Mouse (Mus musculus) forebrain, embryonic 10.5 days (tissue): ENCODE data around the gene Crtac1. TPM values are rescaled to one million over a fixed set of nuclear protein-coding genes. Genes with fewer than 3 reads are reported as not detected.

Source experiments
- DNase-seq: peaks from one replicate; pipeline ENCODE4 v3.0.0-alpha.2; 2017; ENCODE audit warnings: low spot score; ENCODE audit errors: extremely low spot score
- H3K27ac ChIP-seq: fragments of 300-500 bp; sonication (generic); 2 replicates; pipeline ENCODE4 v1.5.1; 2016; ENCODE audit warnings: mild to moderate bottlenecking
- H3K27me3 ChIP-seq: fragments of 300-500 bp; sonication (generic); 2 replicates; pipeline ENCODE4 v1.6.1; 2016; ENCODE audit warnings: mild to moderate bottlenecking; ENCODE audit not compliant: poor library complexity, severe bottlenecking
- H3K36me3 ChIP-seq: fragments of 300-500 bp; sonication (generic); replicated peaks from 2 replicates; pipeline ENCODE4 v1.6.1; 2016; ENCODE audit warnings: mild to moderate bottlenecking, moderate library complexity
- H3K4me1 ChIP-seq: fragments of 300-500 bp; sonication (generic); 2 replicates; pipeline ENCODE4 v1.6.1; 2016
- H3K4me3 ChIP-seq: fragments of 300-500 bp; sonication (generic); 2 replicates; pipeline ENCODE4 v1.5.1; 2016; ENCODE audit warnings: mild to moderate bottlenecking, moderate library complexity
- H3K9me3 ChIP-seq: fragments of 300-500 bp; sonication (generic); 2 replicates; pipeline ENCODE4 v1.6.1; 2016; ENCODE audit warnings: mild to moderate bottlenecking, moderate library complexity
- WGBS: fragments of 180-500 bp; shearing (Covaris S2); methylation state at CpG from one replicate; pipeline ENCODE4 v1.1.7; 2016; 5-methylcytosine and 5-hydroxymethylcytosine counted together
- polyA plus RNA-seq: library from polyadenylated mRNA; unstranded; fragments of >200 nt; fragmentation: Nextera tagmentation; extraction: Ambion mirVana; gene quantifications from 2 replicates; pipeline ENCODE4 v1.2.1, GENCODE M21; 2016

Gene Crtac1
- polyA plus RNA-seq, 1 experiment from 2014 or later: 9.5 TPM

GRCm38 (mm10) chr19:42443266-42443665 lies 11.7 kb upstream of the Crtac1 start:
- Histone ChIP-seq H3K27me3 (no peaks in the 10 kb centered on the region; the same call in 1 of the 2 replicates), H3K27ac (no peak overlapping the region), H3K36me3 (no peaks in the 10 kb centered on the region), H3K4me1 (peaks cover 17% of the 10 kb centered on the region), H3K9me3 (no peaks in the 10 kb centered on the region), H3K4me3 (no peak overlapping the region)
- no peak for DNase-seq
- WGBS: 78% methylated on average over 4 of the region's 4 CpGs

- Histone ChIP-seq H3K27ac (peak overlapping the region; percentile 44; the same call in 1 of the 2 replicates), H3K27me3 (no peaks in the 10 kb centered on the region; the same call in 1 of the 2 replicates), H3K4me1 (peaks cover 17% of the 10 kb centered on the region), H3K36me3 (no peaks in the 10 kb centered on the region), H3K9me3 (no peaks in the 10 kb centered on the region), H3K4me3 (no peak overlapping the region)
- 55% methylated on average over 8 of the region's 8 CpGs for WGBS
- no peak for DNase-seq
Measured at GRCm38 (mm10) chr19:42442246-42443197, 10.9 kb upstream of the Crtac1 start.

DNA sequence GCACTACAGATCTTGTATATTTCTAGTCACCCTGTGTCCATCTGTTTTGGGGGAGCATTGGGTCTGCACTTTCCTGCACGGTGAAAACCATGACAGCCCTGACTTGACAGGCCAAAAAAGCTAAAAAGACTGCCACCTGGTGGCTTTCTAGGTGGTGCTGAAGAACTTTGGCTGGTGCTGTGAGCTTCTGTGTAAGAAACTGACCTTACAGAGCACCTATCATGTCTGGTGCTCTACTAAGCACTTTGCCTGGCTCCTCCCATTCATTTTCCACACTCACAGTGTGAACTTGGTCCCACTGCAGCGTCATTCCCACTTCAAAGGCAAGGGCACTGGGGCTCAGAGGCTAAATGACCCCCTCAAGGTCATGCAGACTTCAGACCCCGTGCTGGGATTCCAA lies 8.5 kb upstream of the Crtac1 start:
- WGBS: 41% methylated on average over 3 of the region's 3 CpGs
- no peak for DNase-seq
- Histone ChIP-seq H3K27me3 (peaks cover 9% of the 10 kb centered on the region), H3K27ac (no peak overlapping the region), H3K9me3 (no peaks in the 10 kb centered on the region), H3K4me1 (peaks cover 25% of the 10 kb centered on the region), H3K36me3 (no peaks in the 10 kb centered on the region), H3K4me3 (no peak overlapping the region)

DNA sequence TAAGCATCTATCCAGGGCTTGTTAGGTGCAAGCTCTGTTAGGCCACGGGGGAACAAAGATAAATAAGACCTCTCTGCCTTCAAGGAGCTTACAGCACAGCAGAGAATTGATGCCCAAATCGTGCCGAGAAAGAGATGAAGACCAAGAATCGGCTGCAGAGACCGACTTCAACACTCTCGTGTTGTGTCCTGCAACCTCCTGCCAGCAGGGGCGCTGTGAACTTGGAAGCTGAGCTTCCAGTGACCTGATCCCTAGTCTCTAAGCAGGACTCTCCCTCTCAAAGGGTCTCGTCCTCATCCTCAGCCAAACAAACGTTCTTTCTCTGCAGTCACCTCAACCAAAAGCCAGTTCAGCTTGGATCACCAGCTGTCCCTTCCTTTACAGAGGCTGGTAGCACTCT lies 7.8 kb upstream of the Crtac1 start:
- Histone ChIP-seq H3K36me3 (no peaks in the 10 kb centered on the region), H3K27me3 (peaks cover 16% of the 10 kb centered on the region), H3K27ac (no peak overlapping the region), H3K4me3 (no peak overlapping the region), H3K9me3 (no peaks in the 10 kb centered on the region), H3K4me1 (peaks cover 25% of the 10 kb centered on the region)
- no peak for DNase-seq
- WGBS: 81% methylated on average over 9 of the region's 9 CpGs

- no peak for DNase-seq
- Histone ChIP-seq H3K27ac (no peak overlapping the region), H3K9me3 (no peaks in the 10 kb centered on the region), H3K4me1 (peaks cover 29% of the 10 kb centered on the region), H3K36me3 (no peaks in the 10 kb centered on the region), H3K27me3 (peaks cover 54% of the 10 kb centered on the region), H3K4me3 (no peak overlapping the region)
- 60% methylated on average over 4 of the region's 4 CpGs for WGBS
Measured at GRCm38 (mm10) chr19:42435621-42436020, 4.0 kb upstream of the Crtac1 start.

DNA sequence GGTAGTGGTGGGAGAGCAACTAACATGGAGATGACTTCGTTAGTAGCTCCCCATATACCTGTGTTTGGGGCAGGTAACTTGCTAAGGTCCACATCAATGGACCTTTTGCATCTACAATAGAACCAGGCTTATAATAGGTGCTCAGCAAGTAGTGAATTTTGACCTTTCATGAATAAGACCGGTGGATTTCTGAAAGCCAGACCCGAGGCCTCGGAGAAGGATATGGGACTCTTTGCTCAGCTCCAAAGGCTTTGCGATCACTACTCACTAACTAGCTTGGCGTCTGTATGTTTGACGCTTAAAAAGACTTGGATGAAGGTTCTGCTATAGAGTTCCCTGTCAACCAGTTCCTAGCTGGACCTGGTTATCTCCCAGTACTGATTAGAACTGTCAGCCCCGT lies 1.2 kb upstream of the Crtac1 start:
- peaks cover 68% of the 10 kb centered on the region for H3K27me3 ChIP-seq
- peak overlapping the region; percentile 74 for H3K4me3 ChIP-seq
- no peak for DNase-seq
- H3K27ac ChIP-seq: peak overlapping the region; percentile 92
- H3K9me3 ChIP-seq: no peaks in the 10 kb centered on the region
- 45% methylated on average over 8 of the region's 8 CpGs for WGBS
- H3K4me1 ChIP-seq: peaks cover 31% of the 10 kb centered on the region
- no peaks in the 10 kb centered on the region for H3K36me3 ChIP-seq

DNA sequence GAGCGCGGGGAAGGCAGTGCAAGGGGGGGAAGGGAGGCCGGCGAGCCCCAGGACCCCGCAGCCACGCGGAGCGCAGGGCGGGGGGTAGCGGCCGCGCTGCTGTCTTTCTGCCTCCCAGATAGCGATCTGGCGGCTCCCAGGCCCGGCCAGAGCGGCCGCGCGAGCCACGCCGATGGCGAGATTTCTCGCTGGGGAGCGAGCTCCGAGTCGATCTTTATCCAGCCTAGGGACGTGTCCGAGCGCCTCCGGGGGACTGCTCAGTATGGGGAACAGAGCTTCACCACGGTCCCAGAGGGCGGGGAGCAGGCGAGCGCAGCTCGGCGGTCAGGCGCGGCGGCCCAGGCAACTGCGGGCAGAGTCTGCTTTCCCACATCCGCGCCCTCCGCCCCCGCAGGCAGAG lies 608 bp upstream of the Crtac1 start:
- WGBS: under 1% methylated on average over 40 of the region's 44 CpGs
- Histone ChIP-seq H3K27ac (peak overlapping the region; percentile 92), H3K27me3 (peaks cover 68% of the 10 kb centered on the region), H3K4me3 (peak overlapping the region; percentile 74), H3K9me3 (no peaks in the 10 kb centered on the region), H3K36me3 (no peaks in the 10 kb centered on the region), H3K4me1 (peaks cover 32% of the 10 kb centered on the region)
- DNase-seq: peak; percentile 63

GRCm38 (mm10) chr19:42430981-42431380 lies 602 bp downstream of the Crtac1 start:
- no peaks in the 10 kb centered on the region for H3K9me3 ChIP-seq
- peak overlapping the region; percentile 92 for H3K27ac ChIP-seq
- 2% methylated on average over 19 of the region's 19 CpGs for WGBS
- H3K27me3 ChIP-seq: peaks cover 68% of the 10 kb centered on the region
- DNase-seq: no peak
- no peaks in the 10 kb centered on the region for H3K36me3 ChIP-seq
- H3K4me1 ChIP-seq: peaks cover 36% of the 10 kb centered on the region
- H3K4me3 ChIP-seq: peak overlapping the region; percentile 74

GRCm38 (mm10) chr19:42429410-42429809 lies 2.2 kb downstream of the Crtac1 start:
- Histone ChIP-seq H3K36me3 (no peaks in the 10 kb centered on the region), H3K9me3 (no peaks in the 10 kb centered on the region), H3K27ac (no peak overlapping the region), H3K27me3 (peaks cover 52% of the 10 kb centered on the region), H3K4me1 (peaks cover 43% of the 10 kb centered on the region), H3K4me3 (no peak overlapping the region)
- peak; percentile 67 for DNase-seq
- WGBS: 19% methylated on average over 3 of the region's 3 CpGs

- Histone ChIP-seq H3K9me3 (no peaks in the 10 kb centered on the region), H3K27ac (no peak overlapping the region), H3K4me1 (peaks cover 43% of the 10 kb centered on the region), H3K27me3 (peaks cover 10% of the 10 kb centered on the region), H3K4me3 (no peak overlapping the region), H3K36me3 (no peaks in the 10 kb centered on the region)
- DNase-seq: peak; percentile 37
- WGBS: 13% methylated on average over 3 of the region's 3 CpGs
Measured at GRCm38 (mm10) chr19:42425208-42425607, 6.4 kb downstream of the Crtac1 start.

DNA sequence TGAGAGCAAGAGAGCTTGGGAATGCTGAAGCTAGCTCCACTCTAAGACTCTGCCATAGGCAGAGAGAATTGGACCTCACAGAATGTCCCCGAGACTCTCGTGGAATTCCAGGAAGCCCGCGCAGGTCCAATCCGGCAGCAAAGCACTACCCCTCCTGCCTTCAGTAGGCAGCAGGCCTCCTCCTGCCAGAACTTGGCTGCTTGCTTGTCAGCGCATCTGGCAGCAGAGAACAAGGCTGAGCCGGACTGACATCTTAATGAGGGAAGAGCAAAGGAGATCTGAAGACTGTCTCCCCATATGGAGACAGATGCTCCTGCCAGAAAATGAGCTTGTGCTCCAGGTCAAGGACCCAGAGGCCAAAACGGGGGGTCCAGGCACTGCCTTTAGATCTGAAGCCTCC lies 16.5 kb downstream of the Crtac1 start:
- no peak overlapping the region for H3K27ac ChIP-seq
- no peaks in the 10 kb centered on the region for H3K36me3 ChIP-seq
- no peak for DNase-seq
- H3K4me1 ChIP-seq: peaks cover 3% of the 10 kb centered on the region
- H3K9me3 ChIP-seq: no peaks in the 10 kb centered on the region
- no peak overlapping the region for H3K4me3 ChIP-seq
- WGBS: 84% methylated on average over 8 of the region's 8 CpGs
- H3K27me3 ChIP-seq: peaks cover 20% of the 10 kb centered on the region

DNA sequence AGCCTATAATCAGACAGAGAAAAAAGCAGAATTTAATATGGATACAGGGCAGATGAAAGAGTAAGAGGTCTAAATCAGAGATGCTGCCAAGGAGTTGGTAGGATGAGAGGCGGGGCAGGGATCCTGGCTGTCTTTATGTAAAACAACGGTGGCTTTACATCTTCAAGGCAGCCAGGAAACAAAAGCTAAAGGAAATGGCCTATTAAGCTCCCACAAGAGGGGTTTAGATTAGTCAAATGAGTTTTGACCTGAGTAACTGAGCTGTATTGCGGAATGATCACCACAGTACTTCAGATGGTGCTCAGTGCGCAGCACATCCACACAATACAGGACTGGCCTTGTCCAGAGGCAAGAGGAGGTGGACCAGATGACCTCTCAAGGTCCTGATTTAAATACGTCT lies 21.7 kb downstream of the Crtac1 start:
- Histone ChIP-seq H3K4me3 (peak overlapping the region; percentile 44; the same call in 1 of the 2 replicates), H3K27ac (no peak overlapping the region), H3K4me1 (peaks cover 18% of the 10 kb centered on the region), H3K27me3 (peaks cover 49% of the 10 kb centered on the region), H3K9me3 (no peaks in the 10 kb centered on the region), H3K36me3 (no peaks in the 10 kb centered on the region)
- no peak for DNase-seq
- WGBS: 17% methylated on average over 5 of the region's 5 CpGs

DNA sequence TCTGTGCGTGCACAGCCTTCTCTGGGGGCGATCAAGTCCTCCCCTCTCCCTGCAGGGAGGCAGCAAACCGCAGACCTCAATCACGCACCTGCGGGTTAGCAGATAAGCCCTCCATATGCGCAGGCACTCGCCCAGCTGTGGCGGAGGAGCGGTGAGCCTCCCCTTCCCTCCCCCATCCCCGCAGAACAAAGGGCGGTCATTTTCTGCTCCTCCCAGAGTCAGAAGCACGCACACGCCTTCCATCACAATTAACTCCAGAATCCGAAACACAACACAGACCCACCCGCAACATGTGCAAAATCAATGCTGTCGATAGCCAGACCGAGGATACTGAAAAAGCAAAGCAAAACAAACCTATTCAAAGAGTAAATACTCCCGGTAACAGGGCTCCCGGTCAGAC lies 22.4 kb downstream of the Crtac1 start:
- peak; percentile 33 for DNase-seq
- under 1% methylated on average over 19 of the region's 19 CpGs for WGBS
- Histone ChIP-seq H3K27ac (peak overlapping the region; percentile 60), H3K4me1 (peaks cover 18% of the 10 kb centered on the region), H3K4me3 (peak overlapping the region; percentile 44), H3K9me3 (no peaks in the 10 kb centered on the region), H3K27me3 (peaks cover 49% of the 10 kb centered on the region), H3K36me3 (no peaks in the 10 kb centered on the region)
